Mouse (Mus musculus) megakaryocyte, adult 5-6 weeks (primary cell): ENCODE measurements around the gene Peg10. TPM values are rescaled to one million over a fixed set of nuclear protein-coding genes. Genes with fewer than 3 reads are reported as not detected.
A peak's percentile ranks its signal among the peaks of the same experiment; 100 is the strongest.

Experiments used
- ATAC-seq: 2 replicates; pipeline ENCODE4 v1.8.0; 2016; ENCODE audit warnings: mild to moderate bottlenecking, inconsistent platforms; ENCODE audit not compliant: poor library complexity, severe bottlenecking
- total RNA-seq, 2 experiments: library from RNA; stranded (forward) in 1 of 2; stranded (reverse) in 1 of 2; fragments of 153-499, 151-499 nt in 1 of 2; fragments of 221-1000, 200-1000 nt in 1 of 2; gene quantifications; 2 replicates each; pipeline versions ENCODE4 v1.2.3 to v1.2.4; 2015 to 2017

Peg10 gene
- not detected in 2 replicates for total RNA-seq (2015)
- not detected in 2 replicates for total RNA-seq (2017)

DNA sequence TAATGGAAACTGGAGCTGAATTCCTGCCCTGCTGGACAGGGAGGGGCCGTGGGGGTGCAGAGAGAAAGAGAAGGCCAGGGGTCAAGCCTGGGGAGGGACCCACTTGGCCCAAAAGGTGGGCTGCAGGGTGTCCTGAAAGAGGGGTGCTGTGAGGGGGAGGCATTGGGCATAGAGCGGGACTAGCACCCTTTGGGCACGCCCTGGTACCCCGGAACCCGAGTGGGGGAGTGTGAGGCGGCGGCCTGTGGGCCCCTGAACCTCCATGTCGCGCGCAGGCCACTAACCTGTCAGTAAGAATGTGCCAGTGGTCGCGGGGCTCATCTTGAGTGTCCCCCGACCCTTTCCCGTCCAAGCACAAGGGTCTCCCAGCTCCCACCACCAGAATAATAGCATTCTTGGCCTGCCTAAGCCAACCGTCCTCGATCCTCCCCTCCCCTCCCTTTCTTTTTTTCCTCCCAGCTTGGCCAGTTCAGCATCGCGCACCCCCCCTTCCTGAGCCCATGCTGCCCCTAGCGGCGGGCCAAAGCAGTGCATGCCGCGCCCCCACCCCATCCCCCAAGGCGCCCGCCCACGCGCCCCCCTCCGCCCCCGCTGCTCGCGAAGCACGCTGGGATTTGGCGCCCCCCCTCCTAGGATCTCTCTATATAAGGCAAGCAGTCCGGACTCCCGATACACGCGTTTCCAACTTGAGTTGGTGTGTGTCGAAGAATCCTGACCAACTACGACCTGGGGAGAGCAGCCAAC lies at the start of gene Peg10, which contains the start of gene Sgce:
Gene Peg10, plus strand, starts transcription at position 611 of the 744 bp plus-strand sequence.
Gene Sgce, minus strand, starts transcription at position 512 of the 744 bp plus-strand sequence.
- ATAC-seq: peak; percentile 47

DNA sequence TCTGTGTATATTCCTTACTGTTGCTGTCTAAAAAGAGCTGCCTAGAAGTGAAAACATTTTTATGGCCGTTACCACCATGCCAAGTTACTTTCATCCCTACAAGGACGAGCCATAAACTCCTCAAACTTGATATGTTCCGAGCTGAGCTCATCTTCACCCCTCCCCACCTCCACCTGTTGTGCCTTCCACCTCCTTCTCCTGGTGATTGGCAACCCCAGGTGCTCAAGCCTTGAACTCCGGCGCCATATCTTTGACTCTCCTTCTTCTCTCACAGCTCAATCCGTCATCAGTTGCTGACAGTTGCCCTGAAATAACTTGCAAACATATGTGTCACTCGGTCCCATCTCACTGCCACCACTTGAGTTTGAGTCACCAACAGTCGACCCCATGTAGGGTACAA lies 45.5 kb upstream of the Peg10 start:
- ATAC-seq: no peak

DNA sequence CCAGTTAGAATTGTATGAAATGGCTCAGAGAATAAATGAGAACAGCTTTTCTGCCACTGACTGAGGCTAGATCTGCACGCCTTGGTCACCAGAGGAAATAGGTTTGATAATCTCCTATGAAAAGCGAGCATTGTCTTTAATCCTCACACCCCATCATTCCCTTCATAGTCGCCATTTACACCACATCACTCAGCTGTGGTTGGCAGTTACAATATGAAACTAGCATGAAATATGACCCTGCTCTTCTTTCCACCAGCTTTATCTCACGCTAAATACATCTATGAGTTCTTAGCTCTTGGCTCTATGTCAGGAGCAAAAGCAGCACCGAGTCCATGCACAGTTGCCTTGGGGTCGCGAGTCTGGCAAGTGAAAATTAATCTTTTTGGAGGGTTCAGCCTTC lies 43.2 kb upstream of the Peg10 start:
- ATAC-seq: no peak

DNA sequence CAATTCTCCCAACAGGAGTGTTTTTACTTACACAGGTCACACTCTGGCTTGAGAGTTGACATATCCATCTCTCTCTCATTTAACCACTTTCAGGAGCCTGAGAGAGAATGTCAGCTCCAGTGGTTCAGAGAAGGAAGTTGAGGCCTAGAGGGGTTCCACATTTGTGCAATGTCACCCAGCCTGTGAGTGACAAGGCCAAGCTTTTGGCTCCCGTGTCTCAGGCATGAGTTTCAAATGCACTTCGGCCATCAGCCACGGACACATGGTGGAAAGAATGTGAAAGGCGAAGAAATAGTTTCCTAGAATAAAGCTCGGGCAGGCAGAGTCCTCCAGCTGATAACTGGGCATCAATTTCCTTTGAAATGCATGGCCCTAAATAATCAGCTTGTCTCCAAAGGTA lies 40.7 kb upstream of the Peg10 start:
- ATAC-seq: no peak

DNA sequence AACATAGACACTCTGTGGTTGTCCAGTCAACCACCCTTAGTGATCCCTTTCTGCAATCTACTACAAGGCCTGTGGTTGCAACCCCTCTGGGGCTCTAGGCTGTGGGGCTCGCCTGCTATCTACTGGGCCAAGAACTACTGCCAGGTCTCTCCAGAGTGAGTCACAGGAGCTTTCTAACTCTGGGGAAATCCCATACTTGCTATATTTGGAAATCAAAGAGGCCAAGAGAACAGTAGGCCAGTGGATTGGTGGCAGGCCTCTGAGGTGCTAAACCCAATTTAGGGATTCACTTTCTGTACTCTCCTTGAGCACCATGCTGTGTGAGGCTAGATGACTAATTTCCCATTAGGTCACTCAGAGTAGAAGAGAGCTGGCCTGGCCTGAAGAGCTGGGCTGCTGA lies 38.1 kb upstream of the Peg10 start:
- no peak for ATAC-seq

DNA sequence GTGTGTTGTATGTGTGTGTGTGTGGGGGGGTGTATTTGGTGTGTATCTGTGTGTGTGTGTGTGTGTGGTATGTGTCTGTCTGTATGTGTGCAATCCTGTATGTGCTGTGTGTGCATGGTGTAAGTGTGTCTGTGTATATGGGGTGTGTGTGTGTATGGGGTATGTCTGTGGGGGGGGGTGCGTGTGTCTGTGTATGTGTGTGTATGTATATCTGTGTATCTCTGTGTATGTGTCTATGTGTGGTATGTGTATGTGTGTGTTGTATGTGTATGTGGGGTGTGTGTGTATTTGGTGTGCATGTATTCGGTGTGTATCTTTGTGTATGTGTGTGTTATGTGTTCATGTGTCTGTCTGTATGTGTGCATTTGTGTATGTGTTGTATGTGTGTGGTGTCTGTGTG lies 30.9 kb upstream of the Peg10 start:
- no peak for ATAC-seq

DNA sequence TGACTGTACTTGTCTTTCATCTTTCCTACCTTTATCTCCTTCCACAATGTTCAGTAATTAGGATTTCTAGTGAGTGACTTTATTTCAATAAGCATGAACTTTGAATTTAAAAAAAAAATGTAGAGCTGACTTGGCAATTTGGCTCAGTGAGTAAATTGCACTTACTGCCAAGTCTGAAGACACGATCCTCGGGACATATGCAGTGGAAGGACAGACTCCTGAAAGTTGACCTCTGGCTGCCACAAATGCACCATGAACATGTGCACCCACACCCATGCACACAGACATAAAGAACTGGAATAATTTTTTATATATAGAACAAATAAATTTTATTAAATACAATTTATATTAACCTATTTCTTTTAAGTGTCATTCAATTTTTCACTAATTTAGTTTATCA lies 29.8 kb upstream of the Peg10 start:
- no peak for ATAC-seq

DNA sequence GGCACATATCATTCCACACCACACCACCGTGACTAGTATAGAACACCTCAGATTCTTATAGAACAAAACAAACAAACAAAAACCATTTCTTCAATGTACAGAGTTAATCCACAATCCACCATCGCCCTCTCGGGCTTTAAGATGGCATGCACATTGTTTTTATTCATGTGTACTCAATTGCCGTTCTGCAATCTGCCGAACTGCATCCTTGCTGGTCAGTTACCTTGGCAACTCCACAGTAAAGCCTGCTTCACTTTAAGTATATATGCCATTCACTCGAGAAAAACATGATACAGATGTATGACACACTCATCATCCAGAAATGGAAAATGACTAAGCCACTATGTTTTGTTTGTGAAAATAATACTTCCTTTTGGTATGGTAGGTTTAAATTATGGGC lies 25.0 kb upstream of the Peg10 start:
- ATAC-seq: no peak

DNA sequence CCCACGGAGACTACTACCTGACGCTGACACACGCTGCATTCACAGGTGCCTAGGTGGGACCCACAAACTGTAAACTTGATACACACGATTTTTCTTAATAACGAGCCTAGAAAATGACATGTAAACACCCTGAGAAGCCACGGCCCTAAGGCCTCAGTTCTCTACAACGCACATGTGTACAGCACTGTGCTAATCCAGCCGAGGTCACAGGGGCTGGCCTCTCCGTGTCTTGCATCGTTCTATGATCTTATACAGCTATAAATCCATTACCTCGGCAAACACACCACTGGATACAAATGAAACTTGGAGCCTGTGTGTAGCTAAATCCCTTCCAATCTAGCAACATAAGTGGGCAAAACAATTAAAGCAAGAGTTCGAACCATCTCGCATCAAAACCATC lies 24.4 kb upstream of the Peg10 start:
- ATAC-seq: no peak

DNA sequence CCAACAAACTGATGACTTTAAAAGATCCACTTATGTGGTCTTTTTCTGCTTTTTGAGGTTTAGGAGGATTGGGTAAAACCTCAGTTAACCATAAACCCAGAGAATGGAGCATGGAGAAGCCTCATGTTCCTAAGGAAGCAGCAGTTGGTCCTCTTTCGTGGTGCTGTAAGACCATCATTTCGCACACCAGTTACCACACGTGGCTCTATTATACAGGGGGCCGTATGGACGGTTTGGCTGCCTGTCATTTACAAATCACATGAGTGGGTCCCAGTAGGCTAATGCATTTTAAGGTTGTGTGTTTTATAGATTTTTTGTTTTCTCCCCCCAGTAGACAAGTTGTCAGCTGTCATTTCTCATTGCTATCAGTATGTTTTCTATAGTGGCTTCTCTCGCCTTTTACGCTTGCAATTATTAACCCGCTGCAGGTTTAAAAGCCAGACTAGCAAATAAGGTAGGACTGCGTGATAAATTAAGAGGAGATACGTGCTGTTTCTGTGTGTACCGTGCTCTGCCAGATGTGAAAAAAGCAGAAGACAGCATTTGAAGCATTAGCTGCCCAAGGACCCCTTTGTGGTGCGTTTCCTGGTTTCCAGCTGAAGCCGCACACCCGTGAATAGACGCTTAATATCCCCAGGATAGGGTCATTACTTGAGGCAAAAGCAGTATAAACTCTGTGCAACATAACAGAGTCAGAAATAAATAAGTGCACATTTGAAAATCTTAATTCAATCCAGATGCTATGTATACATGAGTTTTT lies 22.9 kb upstream of the Peg10 start:
- ATAC-seq: no peak

DNA sequence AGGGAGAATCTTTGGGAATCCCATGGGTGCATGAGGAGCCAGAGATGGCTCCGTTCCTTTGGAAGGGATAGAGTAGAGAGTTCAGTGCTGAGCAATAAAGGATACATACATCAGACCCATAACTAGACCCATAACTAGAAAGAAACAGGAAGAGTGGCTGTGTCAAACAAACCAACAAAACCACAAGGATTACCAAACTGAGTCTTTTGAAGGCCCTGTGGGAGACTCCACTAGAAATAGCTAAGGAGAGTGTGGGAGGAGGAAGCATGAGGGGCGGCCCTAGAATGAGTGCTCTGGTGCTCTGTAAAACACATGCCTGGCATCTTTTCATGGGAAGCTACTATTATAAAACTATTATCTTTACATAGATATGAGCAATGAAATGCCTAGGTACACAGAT lies 18.8 kb upstream of the Peg10 start:
- ATAC-seq: peak; percentile 94

DNA sequence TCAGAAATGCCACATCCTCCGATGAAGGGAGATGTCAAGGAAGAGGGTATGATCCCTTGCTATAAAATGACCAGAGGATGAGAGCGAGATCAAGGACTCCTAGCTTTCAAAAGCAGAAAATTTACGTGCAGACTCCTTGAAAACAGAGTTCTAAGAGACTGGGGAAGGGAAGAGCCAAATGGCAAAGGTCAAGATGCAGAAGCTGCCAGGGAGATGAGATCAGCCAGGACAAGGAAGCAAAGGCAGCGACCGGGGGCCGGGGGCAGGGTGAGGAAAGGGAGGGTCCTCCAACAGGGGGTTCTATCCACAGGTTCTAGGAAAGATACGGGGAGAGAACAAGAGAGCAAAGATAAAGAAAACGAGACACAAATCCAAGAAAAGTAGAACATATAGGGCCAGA lies 15.4 kb upstream of the Peg10 start:
- no peak for ATAC-seq

DNA sequence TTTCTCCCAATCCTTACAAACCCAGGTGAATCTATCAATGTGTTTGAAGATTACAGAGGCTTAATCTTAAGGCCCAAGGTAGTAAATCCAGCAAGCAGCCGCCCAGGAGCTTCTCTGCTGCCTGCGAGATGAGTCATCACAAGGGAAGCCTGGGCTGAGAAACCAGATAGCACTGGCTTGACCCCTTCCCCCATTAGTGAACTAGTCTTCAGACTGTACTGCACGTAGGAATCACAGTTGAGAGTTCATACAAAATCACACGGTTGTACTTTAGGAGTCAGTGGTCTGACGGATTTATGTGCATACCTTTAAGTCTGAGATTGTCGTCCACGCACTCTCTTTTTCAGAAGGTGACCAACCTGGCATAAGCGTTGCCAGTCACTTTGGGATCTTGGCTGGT lies 13.9 kb upstream of the Peg10 start:
- ATAC-seq: no peak

DNA sequence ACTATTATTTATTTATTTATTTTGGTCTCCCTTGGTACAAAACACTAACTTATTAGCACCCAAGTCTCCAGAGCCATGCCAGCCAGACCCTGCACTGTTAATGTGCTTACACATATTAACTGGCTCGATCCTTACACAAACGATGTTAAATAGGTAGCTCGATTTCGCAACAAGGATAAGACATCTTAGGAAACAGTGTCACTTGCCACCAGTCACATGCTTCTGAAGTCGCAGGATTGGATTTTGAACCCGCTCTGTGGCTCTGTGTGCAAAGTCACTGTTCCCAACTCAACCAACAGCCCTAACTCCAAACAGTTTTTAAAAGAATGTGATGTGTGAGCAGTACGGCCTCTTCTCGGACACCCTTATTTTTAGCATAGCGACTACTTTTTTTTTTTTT lies 10.7 kb upstream of the Peg10 start:
- ATAC-seq: no peak

DNA sequence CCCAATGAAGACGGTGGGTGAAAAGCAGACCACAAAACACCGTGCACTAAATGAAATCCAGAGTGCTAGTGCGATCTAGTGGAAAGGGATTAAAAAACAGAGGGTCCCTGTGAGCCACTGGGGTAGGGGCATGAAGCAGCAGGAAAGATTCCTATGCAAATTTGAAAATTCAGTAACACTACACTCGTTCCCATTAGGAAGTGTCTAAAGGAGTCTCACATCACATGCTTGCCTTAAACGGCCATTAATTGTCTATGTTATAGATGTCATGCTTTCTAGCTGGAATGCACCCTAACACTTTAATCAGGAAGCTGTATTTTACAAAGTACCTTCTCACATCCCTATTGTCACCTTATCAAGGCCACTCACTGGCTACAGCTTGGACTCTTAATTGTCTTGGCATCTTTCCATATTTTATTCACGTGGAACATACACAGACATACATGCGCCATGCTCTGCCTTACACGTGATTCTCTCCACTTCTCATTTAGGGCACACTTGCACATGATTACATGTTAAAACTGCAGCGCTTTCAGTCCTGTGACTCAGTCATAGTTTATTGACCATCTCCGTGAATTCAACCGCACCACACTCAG lies 9.0 kb upstream of the Peg10 start:
- ATAC-seq: no peak

DNA sequence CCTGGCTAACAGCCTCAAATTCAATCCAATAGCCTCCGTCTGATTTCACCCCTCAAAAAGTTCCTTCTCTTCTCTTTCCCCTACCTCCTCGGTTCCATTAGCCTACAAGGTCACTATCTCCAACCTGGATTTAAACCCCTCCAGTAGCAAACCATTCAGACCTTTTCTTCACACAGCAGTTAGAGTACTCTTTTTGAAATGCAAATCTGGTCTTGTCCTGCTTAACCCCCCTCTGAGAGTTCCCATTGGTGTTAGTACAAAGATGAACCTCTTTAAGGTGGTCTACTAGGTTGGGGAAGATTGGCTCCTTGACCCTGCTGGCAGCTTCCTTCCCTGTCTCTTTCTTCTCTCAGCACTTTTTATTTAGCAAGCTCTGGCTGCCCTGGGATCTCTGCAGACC lies 8.4 kb upstream of the Peg10 start:
- no peak for ATAC-seq

DNA sequence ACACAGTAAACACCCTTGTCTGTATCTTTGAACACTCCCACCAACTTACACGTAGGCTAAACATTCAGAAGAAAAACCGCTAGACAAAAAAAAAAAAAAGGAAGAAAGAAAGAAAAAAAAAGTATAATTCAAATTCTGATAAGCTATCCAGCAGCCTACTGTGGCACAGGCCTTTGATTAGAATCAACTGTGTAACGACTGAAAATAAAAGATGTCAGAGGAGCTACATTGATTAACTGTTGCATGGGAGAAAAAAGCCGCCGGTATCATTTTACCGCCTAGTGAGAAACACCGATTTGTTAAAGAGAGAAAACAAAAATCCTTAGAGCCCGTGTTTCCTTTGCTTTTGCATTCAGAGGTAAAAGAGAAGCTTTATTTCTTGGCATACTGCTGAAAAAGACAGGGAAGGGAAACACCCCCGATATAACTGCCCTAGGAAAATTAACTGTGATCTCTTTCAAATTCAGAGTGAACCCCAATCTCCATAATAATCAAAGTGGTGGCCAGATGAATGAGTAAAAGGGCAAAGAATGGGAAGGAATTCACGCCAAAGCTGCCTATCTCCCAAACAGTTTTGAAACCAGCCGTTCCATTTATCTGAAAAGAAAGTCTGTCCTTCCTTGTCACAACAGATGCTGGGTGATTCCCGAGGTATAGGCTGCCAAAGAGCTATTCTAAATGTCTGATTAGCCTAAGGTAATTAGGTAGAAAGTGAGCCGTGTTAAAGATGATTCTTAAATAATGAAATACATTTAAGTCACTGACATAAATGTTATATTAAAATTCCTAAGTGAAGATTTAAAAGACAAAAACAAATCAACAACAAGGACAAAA lies 7.4 kb upstream of the Peg10 start:
- ATAC-seq: no peak

DNA sequence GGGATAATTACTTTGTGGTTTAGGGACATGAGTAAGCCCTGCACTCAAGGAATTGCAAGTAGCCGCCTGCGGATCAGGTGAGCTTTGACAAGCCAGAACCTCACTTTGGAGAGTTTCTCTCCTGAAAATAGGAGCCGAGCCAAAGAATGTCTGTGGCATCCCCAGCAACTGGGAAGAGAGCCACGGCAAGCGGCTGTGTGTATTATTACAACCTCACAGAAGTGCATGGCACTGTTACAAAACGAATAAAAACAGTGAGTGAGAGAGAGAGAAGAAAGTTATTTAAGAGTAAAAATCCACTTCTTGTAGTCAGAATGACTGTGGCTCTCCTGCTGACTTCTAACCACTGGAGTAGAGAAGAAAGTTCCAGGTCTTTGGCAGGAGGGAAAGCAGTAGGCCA lies 6.6 kb upstream of the Peg10 start:
- ATAC-seq: no peak

DNA sequence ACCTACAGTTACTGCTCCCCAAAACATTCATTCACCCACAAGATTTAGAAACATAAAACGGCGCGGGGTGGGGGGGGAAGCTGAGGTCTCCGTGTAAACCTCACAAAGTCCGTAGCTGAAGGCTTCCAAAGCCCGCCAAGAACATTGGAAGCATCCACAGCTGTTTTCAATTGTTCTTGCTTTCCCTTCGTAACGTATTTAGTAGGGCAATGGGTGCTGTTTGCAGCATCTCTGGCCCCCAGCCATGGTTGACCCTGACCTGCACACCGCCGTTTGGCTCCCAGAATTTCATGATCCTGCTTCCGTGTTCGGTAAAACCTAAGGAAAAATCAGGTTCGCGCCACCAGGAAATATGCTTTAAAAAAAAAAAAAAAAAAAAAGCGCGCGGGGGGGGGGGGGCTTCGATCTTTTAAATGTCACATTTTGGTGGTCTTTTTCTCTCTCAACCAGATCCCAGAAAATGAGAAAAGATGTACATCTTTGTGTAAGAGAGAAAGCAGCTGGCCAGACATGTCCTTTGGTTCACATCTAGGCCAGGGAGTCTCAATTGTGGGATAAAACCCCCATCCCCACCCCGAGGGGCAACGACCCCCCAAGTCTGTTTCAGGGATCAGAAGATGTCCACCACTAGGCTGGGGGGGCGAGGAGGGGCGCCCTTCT lies 940 bp upstream of the Peg10 start:
- ATAC-seq: no peak

DNA sequence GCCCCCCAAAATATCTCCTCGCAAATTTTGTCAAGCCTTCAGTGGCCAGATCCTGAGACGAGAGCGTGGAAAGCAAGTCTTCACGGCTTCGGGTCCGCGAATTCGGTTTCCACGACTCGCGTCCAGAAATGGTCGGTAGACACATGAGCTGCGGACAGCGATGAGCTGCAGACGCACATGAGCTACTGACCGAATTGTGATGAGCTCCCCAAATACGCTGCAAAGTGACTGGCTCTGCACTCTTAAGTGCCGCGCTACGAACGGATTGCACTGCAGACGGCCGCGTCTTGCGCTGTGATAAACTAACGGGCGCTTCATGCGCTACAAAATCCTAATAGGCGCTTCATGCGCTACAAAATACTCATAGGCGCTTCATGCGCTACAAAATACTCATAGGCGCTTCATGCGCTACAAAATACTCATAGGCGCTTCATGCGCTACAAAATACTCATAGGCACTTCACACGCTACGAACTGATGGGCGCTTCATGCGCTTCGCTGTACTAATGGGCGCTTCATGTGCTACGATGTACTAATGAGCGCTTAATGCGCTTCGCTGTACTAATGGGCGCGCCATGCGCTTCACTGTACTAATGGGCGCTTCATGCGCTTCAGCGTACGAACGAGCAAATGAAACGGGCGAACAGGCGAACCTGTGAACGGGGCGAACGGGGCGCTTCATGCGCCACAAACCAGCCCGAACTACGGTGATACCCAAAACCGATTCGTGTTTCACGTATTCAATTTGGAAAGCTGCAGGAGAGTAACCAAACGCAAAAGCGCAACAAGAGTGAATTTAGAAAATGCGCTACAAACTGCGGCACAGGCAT lies 785 bp downstream of the Peg10 start:
- ATAC-seq: peak; percentile 52
